Mouse (Mus musculus) left cerebral cortex, adult 18-20 months (tissue): ENCODE measurements around the gene Arhgef40. TPM values are rescaled to one million over a fixed set of nuclear protein-coding genes. Genes with fewer than 3 reads are reported as not detected.
"Not testable (repeated sequence)": the region's sequence is repeated elsewhere in the genome, so short reads cannot be mapped to it uniquely, and the experiment has no call there.

Source experiments
- DNase-seq, 2 experiments: peaks; one replicate each; pipeline ENCODE4 v3.0.0; 2021 to 2022; ENCODE audit warnings: low spot score in 2 of 2, mixed read lengths in 1 of 2
- total RNA-seq, 2 experiments: library from RNA; stranded (reverse); gene quantifications; 2 replicates each; pipeline ENCODE4 v1.2.3; 2021

Gene Arhgef40
- total RNA-seq, 2 experiments from 2014 or later, result 23.4 to 28.6 TPM

DNA sequence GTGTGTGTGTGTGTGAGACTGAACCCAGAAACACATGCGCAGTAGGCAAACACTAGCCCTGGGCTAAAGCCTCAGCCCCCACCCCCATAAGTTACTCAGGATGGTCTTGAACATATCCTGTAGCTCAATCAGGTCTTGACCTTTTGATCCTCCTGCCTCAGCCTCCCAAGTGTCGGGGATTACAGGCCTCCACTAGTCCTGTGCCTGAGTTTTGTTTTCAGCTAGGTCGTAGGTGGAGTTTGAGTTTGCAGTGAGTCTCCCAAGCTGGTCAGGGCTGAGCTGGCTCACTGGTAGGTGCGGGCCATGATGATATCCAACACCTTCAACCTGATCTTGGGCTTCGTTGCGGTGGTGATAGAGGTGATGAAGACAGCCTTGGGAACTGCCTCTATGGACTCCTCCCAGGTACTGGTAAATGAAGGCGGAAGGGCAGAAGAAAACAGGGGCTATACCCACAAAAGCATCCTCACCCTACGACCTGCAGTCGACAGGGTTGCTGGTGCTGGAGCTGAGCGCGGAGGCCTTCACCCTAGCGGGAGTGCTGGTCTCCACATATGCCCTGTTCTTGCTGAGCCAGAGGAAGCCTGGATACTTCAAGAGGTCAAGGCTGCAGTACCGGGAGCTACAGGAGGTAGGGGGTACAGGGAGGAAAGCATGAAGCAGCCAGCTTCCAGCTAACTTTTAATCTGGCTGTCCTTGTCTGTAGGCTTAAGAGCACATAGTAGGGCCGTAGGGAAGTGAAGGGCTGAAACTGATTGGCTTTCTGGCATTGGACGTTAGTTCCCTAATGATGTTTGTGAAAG is 33.9 kb downstream of the Arhgef40 start:
- DNase-seq, result no peak

DNA sequence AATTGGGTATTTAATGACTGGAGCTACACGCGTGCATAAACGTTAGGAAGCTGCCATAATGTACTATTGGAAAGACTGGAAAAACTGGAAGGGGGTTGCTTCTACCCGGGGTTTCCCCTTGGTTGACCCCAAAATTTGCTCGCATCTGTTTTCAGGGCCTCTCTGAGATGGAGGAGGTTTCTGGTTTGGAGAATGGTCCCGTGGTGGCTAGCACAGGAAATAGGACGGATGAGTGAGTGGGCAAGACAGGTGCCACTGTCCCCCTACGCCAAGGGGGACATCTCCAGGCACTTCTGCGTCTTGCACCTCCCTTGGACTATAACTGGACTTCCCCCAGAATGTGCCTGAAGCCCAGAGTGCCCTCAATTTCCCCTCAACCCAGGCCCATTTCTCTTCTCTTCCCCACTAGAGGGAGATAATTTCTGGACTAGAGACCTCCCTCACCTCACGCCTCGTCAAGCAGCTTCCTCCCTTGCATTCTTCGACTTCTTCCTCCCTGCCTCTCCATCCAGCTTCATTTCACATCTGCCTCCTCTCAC is 34.6 kb downstream of the Arhgef40 start:
- no peak for DNase-seq

DNA sequence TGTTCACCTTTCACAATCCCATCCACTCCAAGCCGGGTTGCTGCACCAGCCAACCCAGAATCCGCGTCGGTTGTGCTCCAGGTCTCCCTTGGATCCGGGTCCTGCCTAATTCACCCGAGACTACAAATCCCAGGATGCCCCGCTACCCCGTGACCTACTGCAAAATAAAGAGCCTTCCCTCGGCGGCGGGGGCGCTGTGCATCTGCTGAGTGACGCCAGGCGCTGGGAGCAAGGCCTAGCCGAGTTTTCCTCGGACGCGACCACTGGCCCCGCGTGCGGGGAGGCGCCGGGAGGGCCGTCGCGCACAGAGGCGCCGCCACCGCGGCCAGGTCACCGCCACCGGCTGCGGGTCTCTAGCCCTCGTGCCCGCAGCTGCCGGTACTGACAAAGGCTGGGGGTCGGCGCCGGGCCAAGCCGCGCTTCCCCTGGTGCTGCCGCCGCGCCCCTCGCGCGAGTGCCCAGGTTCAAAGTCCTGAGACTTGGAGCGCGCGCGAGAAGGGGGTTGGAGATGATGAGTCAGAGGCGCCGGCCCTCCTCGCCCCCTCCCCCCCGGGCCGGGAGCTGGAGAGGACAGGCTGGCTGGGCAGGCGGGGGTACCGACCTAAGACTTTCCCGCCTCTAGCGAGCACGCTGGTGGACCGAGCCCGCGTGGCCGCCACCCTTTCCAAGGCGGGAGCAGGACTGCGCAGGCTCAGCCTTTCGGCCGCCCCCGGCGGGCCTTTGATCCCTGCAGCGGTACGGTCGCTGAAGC is 35.2 kb downstream of the Arhgef40 start:
- DNase-seq, result peak; percentile 97 to 99

DNA sequence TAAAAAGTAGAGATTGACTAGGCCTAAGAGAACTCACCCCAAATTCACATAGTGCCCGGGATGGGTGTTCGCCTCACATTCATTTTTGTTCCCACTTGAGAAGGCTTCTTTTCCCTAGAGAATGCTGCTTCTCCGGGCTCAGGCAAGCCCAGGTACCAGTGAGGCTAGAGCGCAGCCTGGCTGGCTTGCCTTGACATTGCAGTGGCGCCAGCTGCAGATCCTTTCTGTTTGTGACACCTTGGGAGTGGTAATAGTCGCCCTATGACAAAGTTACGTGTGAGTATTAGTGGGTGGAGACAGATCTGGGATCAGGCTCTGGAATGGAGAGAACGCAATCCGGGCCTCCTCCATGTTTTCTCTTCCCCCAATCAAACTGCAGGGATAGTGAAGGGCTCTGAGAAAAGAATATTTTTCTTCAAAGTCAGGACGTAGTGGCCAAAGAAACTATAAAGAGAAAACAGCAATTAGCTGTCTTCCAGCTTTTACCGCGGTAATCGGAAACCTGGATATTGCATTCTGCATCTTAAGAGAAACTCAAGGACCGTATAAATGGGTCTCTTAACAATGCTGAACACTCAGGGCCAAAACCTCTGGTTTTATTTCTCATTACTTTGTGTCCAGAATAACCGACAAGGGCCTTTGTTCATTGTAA is 36.1 kb downstream of the Arhgef40 start, which contains the start of gene Zfp219:
Gene Zfp219 (minus strand): TSS at position 248 of the 652 bp plus-strand sequence.
- peak in 1 of 2 experiments; percentile 66 for DNase-seq

DNA sequence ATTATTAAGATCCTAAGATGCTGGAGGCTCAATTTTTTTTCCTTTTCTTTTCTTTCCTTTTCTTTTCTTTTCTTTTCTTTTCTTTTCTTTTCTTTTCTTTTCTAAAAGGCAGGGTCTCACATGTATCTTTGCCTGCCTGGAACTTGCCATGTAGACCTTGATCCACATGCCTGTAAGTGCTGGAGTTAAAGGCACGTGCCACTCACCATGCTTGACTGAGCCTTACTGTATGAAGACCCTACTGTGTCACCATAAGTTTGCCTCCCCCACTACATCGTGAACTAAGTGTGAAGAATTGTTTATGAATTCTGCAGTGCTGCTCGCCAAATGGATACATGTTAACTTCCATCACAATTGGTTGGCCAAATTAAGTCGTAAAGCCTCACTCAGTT is 36.6 kb downstream of the Arhgef40 start:
- DNase-seq, result no peak

DNA sequence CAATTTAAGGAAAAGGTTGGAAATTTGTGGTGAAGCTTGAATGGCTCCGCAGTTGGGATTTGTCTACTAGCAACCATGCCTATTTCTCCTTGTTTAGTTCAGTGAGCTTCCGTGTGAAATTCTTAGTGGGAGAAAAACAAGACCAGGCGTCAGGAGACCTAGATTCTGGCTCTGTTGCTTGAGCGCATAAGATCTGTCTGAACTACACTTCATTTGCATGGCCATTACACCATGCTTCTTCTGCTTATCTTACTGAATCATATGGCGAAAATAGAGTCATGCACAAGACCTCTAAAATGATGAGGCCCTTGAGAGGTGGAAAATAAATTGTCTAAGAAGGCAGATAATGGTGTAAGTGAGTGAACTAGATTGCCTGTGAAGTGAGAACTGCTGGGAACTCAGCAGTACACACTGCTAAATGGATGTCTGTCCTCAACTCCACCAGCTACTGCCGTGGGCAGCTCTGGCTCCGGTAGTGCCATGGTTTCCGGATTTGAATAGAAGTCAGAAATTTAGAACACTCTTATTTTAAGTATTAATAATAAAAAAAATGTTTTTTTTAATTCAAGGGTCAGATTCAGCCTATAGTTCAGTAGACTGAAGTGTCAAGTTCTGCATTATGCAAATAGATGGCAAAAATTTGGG is 37.2 kb downstream of the Arhgef40 start:
- DNase-seq, result no peak

DNA sequence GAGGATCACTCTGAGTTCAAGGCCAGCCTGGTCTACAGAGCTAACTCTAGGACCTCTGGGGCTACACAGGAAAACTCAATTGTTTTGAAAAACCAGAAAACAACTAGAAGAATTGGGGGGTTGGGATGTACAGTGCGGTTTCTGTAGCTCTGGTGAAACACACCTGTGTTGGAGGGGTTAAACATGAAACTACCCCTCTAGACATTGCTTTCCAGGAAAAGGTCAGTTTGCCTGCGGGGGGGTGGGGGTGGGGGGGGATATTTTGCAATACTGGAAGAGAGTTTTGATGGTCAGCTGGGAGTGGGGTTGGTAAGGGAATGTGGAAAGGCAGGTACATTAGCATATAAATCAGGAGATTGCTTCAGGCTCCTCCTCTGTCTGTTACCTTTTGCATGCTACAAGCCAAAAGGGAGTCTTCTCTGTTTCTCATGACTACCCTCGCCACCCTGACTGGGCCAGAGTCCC is 37.8 kb downstream of the Arhgef40 start:
- DNase-seq, result no peak

DNA sequence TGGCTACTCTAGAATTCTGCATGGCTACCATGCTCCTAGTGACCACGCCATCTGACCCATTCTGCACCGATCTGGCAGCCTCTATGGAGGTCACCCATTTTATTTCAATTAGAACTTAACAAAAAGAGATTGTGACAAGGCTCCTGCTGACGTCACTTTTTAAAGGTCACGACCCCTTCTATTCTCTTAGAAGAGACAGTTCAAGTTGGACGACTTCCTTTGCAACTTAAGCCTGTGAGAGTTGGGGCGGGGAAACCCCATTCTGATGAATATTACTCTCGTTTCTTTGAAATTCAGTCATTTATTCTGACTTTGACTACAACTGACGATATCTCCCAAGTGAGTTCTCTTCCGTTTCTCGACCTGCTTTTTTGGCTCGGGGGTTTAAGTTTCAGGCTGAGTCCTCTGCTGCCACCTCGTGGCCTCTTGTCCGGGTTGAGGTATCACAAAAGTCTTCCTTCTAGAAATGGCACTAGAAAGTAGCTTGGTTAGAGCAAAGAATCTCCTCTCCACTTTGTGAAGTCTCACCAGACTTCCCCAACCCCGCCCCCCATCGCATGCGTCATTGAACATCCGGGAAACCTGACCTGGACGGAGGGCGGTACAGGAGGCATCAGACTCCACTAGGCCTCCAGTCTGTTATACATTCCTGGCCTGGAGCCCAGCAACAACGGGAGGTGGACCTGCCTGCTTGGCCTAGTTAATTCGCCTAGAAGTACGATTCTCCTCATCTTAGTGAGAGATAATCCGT is 38.4 kb downstream of the Arhgef40 start:
- peak; percentile 84 for DNase-seq

DNA sequence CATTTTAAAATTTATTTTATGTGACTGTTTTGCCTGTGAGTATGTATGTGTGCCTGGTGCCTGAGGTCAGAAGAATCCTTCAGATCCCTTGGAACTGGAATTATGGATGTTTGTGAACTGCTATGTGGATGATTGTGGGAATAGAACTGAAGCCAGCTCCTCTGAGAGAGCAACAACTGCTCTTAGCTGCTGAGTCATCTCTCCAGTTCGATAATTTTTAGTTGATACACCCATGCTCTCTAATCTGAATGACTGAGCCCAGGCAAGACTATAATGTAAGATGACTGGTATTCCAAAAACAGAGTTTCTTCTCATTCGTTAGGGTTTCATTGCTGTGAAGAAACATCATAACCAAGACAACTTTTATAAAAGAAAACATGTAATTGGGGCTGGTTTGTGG is 39.6 kb downstream of the Arhgef40 start:
- DNase-seq, result no peak

DNA sequence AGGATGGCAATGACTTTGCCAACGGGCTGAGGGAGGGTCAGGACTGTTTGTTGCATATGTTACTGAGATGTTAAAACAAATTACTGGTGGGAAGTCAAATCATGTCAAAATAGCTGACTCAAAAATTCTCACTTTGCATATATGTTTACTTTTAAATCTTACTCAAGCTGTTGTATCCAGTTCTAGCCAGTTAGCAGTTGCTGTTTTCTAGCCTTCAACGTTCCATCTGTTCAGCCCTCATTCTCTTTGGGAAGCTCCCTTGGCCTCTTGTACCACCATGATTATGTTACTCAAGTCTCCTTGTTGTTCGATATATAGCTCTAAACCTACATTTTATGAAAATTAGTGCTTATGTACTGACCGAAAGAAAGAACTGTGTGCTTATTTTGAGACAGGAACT is 41.8 kb downstream of the Arhgef40 start:
- DNase-seq, result no peak

DNA sequence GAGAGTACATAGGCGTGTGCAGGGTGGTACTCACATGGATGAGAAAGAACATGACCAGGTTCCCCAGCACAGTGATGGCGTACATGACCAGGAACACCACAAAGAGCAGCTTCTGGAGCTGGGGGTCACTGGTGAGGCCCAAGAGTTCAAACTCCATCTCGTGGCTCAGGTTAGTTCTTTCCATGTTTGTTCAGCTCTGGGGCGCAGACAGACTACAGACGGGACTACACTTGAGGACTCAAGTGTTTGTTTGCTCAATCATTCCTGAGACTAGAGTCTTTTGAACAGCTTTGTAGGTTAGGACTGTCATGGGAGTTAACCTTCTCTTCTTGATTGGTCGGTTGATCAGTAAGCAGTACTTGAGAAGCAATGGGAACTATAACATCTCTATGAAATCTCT is 51.4 kb downstream of the Arhgef40 start:
- no peak for DNase-seq

DNA sequence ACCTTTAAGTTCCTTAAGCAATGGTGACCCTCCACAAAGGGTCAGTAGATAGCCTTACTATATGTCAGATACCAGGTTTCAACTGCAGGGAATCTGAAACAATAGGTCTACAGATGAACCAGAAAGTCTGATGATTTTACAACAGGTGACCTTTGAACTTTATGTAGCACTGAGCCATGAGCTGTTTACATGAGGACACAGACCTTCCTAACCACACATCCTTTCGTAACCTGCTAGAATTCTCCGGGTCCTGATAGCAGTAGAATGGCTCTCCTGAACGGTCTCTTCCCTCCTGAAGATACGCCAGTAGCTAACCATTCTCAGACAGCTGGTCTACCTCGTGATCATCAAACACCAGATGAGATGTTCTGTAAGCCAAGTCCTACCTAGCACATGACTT is 54.8 kb downstream of the Arhgef40 start:
- DNase-seq, result no peak

DNA sequence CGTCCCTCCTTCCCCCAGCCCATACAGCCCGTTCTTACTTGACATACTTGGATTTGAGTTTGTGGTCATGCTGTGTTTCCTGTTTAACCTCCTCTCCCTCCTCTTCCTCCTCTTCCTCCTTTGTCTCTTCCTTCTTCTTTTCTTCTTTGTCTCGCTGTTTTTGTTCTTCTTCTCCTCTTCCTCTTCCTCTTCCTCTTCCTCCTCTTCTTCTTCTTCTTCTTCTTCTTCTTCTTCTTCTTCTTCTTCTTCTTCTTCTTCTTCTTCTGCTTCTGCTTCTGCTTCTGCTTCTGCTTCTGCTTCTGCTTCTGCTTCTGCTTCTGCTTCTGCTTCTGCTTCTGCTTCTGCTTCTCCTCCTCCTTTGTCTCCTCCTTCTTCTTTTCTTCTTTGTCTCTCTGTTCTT is 57.8 kb downstream of the Arhgef40 start, which contains the start of gene Olfr221:
Gene Olfr221 (minus strand): TSS at position 101 of the 400 bp plus-strand sequence.
- DNase-seq, result not testable (repeated sequence)

DNA sequence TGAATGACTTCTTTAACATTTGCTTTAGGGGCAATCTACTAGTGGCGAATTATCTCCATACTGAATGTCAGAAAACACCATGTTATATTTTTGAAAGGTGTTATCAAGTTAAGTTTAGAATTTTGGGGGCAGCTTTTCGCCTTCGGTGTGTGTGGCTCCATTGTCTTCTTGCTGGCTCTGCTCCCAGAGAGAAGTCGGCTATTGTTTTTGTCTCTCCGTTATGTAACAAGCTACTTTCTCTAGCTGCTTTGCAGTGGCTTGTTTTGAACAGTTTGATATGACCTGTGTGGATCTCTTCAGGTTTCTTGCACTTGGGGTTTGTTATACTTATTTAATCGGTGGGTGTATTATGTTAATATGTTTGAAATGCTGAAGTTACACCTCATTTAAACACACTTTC is 58.9 kb downstream of the Arhgef40 start:
- no peak for DNase-seq

DNA sequence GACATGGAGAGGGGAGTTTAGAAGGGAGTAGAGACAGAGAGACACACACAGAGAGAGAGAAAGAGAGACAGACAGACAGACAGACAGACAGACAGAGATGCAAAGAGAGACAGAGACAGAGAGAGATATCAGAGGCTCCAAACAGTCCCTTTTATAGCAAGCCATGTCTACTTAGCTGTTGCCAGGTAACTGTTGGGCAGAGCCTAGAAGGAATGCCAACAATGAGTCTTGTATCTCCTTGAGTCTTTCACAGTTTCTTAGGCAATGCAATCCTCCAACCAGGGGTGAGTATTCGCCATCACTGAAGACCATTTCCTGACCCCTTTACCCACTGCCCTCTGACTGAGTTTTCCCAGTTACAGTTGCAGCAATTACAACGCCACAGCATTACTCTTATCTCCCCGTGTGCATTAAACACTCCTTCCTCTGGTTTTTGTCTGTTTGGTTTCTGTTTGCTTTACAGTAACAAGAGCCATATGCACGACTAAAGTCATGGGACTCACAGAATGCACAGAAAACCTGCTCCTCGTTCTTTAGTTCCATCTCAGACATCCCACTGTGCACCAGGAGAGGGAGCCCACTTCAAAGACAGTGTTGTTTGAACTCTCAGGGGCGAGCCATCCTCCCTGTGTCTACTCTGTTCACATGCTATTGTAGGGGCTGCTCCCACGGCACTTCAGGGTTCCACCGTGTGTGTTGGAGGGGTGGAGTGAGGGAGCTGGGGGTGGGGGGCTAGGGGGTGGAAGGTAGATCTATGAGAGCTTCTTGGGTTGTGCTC is 60.6 kb downstream of the Arhgef40 start:
- peak in 1 of 2 experiments; percentile 33 for DNase-seq

DNA sequence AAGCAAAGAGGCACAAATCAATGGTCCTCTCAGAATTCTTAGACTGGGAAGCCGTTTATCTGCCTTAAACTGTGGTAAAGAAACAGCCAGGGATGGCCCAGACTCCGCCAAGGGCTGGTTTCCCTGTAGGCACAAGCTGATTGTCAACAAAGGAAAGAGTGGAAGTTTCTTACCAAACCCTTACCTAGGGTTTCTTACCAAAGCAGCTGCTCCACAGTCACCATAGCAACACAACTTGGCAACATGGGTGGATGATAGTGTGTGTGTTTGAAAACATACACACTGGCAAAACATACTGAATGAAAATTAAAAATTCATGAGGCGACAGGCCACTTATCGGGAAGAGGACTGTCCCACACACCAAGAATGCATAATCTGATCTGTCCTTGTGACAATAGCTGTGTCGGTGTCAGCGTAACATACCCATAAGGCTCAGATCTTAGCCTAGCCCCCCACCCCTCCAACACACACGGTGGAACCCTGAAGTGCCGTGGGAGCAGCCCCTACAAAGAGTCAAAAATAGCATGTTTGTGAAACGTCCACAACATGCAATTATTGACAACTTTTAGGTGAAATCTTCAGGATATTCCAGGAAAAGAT is 61.5 kb downstream of the Arhgef40 start:
- no peak for DNase-seq

DNA sequence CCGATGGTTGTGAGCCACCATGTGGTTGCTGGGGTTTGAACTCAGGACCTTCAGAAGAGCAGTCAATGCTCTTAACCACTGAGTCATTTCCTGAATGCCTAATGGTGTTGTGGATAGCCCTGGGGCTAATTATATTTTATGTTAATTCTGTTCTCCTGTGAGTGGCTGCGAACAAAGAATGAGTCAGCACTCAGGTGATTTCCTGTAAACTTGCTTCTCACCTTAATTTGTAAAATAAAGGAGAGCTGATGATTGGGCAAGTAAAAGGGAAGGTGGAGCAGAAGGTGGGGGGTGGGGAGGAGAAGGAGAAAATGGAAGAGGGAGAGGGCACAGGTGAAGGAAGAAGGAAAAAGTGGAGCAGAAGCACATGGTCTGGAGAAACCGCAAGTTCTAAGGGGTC is 68.2 kb downstream of the Arhgef40 start:
- not testable (repeated sequence) for DNase-seq
